ENCODE assay signal across 16 mouse cellular contexts in the genomic region with DNA sequence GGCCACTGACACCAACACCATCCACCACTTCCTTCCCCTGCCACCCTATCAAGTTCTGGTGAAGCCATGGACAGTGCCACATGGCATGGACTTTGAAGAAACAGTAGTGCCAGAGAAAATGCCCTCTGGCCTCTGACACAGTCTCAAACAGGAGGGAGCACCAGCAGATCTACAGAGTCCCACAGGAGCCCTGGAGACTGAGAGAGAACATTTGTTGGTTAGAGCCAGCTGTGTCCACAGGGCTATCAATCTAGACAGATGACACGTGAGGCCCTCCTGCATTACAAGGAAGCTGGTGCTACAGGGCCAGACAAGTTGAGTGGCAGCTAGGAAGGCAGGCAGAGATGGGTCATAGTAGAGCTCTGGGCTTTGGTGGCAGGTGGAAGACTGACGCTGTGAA. TPM values are rescaled to one million over a fixed set of nuclear protein-coding genes. Genes with fewer than 3 reads are reported as not detected.
A peak's percentile ranks its signal among the peaks of the same experiment; 100 is the strongest.
DNase-seq lines count a peak whose midpoint lies in the region; ATAC-seq and TF ChIP-seq lines count a peak whose summit lies in the region.
"Had no signal": no experiment of that assay in that cellular context is flagged by ENCODE, and none has a peak within 500 bp of the region (broad histone marks: within the 10 kb centered on the region; RNA-seq: fewer than 3 reads in every experiment).

No protein-coding gene starts in this region.

- no peaks in the 10 kb centered on the region for H3K36me3 ChIP-seq in heart, embryonic 16.5 days (ENCODE audit: control insufficient read depth, insufficient read depth)
- H3K36me3 ChIP-seq in heart, embryonic 11.5 days (ENCODE audit: control insufficient read depth, insufficient read depth, low read length): peaks cover 13% of the 10 kb centered on the region; the same call in 1 of the 2 replicates
- peaks cover 2% of the 10 kb centered on the region; the same call in 1 of the 2 replicates for H3K36me3 ChIP-seq in intestine, embryonic 16.5 days (ENCODE audit: control insufficient read depth, insufficient read depth, low read length)
- peaks cover 4% of the 10 kb centered on the region for H3K36me3 ChIP-seq in myocyte (ENCODE audit: control insufficient read depth, insufficient read depth)

- no peak for DNase-seq in ovary, postnatal 36 days (ENCODE audit: low spot score)
- DNase-seq: cerebellum, adult 11-12 months; heart, adult 11 months had no signal

- peaks cover 77% of the 10 kb centered on the region for H3K79me2 ChIP-seq in myocyte (ENCODE audit: control insufficient read depth, insufficient read depth)

- no peak for ATAC-seq in heart, embryonic 16.5 days (replicated peaks; ENCODE audit: extremely low read depth, insufficient read depth, low FRiP score)
- ATAC-seq in heart, embryonic 11.5 days (replicated peaks; ENCODE audit: insufficient number of reproducible peaks, low FRiP score, low TSS enrichment): no peak
- peak; percentile 60 for ATAC-seq in common myeloid progenitor, adult 5-6 weeks (replicated peaks; ENCODE audit: low read depth, poor library complexity, severe bottlenecking)
- peak; percentile 75 for ATAC-seq in intestine, embryonic 16.5 days
- ATAC-seq in megakaryocyte progenitor cell, adult 5-6 weeks (replicated peaks; ENCODE audit: poor library complexity): no peak; the same call in 1 of the 2 replicates
- ATAC-seq: lung, postnatal 0 days had no signal

- no peak overlapping the region for H3K4me2 ChIP-seq in heart, embryonic 16.5 days (ENCODE audit: low read depth, low read length)
- H3K4me2 ChIP-seq in heart, embryonic 11.5 days: no peak overlapping the region
- H3K4me2 ChIP-seq in intestine, embryonic 16.5 days (ENCODE audit: low read depth, low read length): no peak overlapping the region
- no peak overlapping the region for H3K4me2 ChIP-seq in myocyte (ENCODE audit: low read depth)
- H3K4me2 ChIP-seq: embryonic facial prominence, embryonic 15.5 days; forebrain, embryonic 12.5 days; limb, embryonic 12.5 days; midbrain, embryonic 11.5 days had no signal

- H3K9me3 ChIP-seq in heart, embryonic 16.5 days (replicated peaks; ENCODE audit: control insufficient read depth, low read length): no peaks in the 10 kb centered on the region
- no peaks in the 10 kb centered on the region for H3K9me3 ChIP-seq in heart, embryonic 11.5 days (replicated peaks; ENCODE audit: control insufficient read depth, low read length)
- H3K9me3 ChIP-seq in intestine, embryonic 16.5 days (ENCODE audit: control insufficient read depth, low read length): no peaks in the 10 kb centered on the region
- H3K9me3 ChIP-seq: embryonic facial prominence, embryonic 15.5 days; forebrain, embryonic 12.5 days; limb, embryonic 12.5 days had no signal

- peak overlapping the region; percentile 28; the same call in 1 of the 2 replicates for H3K9ac ChIP-seq in heart, embryonic 16.5 days (ENCODE audit: low read length)
- no peak overlapping the region for H3K9ac ChIP-seq in heart, embryonic 11.5 days (ENCODE audit: low read depth, low read length)
- H3K9ac ChIP-seq in intestine, embryonic 16.5 days (ENCODE audit: low read depth, low read length): peak overlapping the region; percentile 12; the same call in 1 of the 2 replicates
- H3K9ac ChIP-seq: embryonic facial prominence, embryonic 15.5 days; forebrain, embryonic 12.5 days; limb, embryonic 12.5 days had no signal

- 39% methylated on average over 2 of the region's 2 CpGs for WGBS in heart, embryonic 16.5 days
- WGBS in heart, embryonic 11.5 days (ENCODE audit: insufficient replicate concordance): 52% methylated on average over 2 of the region's 2 CpGs
- WGBS in intestine, embryonic 16.5 days: 48% methylated on average over 2 of the region's 2 CpGs

- TF ChIP-seq POLR2A in myocyte (IDR thresholded peaks at IDR 0.05; ENCODE audit: insufficient read length, low read depth): no peak

- no peak overlapping the region for H3K27ac ChIP-seq in heart, embryonic 16.5 days (ENCODE audit: low read length)
- no peak overlapping the region for H3K27ac ChIP-seq in heart, embryonic 11.5 days (ENCODE audit: low read depth, low read length)
- H3K27ac ChIP-seq in intestine, embryonic 16.5 days (ENCODE audit: low read length): peak overlapping the region; percentile 35
- H3K27ac ChIP-seq: embryonic facial prominence, embryonic 15.5 days; forebrain, embryonic 12.5 days; left cerebral cortex, adult 2 months; limb, embryonic 12.5 days had no signal

- H3K4me3 ChIP-seq in heart, embryonic 16.5 days (ENCODE audit: low read length): no peak overlapping the region
- no peak overlapping the region for H3K4me3 ChIP-seq in heart, embryonic 11.5 days (ENCODE audit: low read depth, low read length)
- no peak overlapping the region for H3K4me3 ChIP-seq in intestine, embryonic 16.5 days (ENCODE audit: low read length)
- no peak overlapping the region for H3K4me3 ChIP-seq in myocyte
- H3K4me3 ChIP-seq: embryonic facial prominence, embryonic 15.5 days; forebrain, embryonic 12.5 days; left cerebral cortex, adult 2 months; limb, embryonic 12.5 days had no signal

- H3K4me1 ChIP-seq in heart, embryonic 16.5 days (ENCODE audit: control insufficient read depth, insufficient read depth, low read length): peaks cover 18% of the 10 kb centered on the region
- H3K4me1 ChIP-seq in heart, embryonic 11.5 days (ENCODE audit: control insufficient read depth, insufficient read depth, low read length): peaks cover 12% of the 10 kb centered on the region
- H3K4me1 ChIP-seq in intestine, embryonic 16.5 days (ENCODE audit: control insufficient read depth, insufficient read depth, low read length): peaks cover 35% of the 10 kb centered on the region

- no peaks in the 10 kb centered on the region for H3K27me3 ChIP-seq in heart, embryonic 16.5 days (ENCODE audit: control insufficient read depth, insufficient read depth, low read length)
- no peaks in the 10 kb centered on the region for H3K27me3 ChIP-seq in heart, embryonic 11.5 days (ENCODE audit: control insufficient read depth, insufficient read depth, low read length)
- H3K27me3 ChIP-seq in intestine, embryonic 16.5 days (replicated peaks; ENCODE audit: control insufficient read depth, insufficient read depth, low read length): no peaks in the 10 kb centered on the region
- no peaks in the 10 kb centered on the region for H3K27me3 ChIP-seq in myocyte (ENCODE audit: control insufficient read depth, insufficient read depth, insufficient read length)
- H3K27me3 ChIP-seq: embryonic facial prominence, embryonic 15.5 days; forebrain, embryonic 12.5 days; limb, embryonic 12.5 days had no signal

- H3ac ChIP-seq in myocyte (ENCODE audit: control insufficient read depth, insufficient read length): no peak overlapping the region

TF ChIP-seq in myocyte, 11 proteins besides CTCF, POLR2A, EP300 and RAD21 (continues in another document):
- TF ChIP-seq MYOG (IDR thresholded peaks at IDR 0.05; ENCODE audit: control insufficient read depth in 1 of 3, insufficient read depth in 1 of 3, insufficient read length in 2 of 3, low read depth in 2 of 3) (peak in 2 of 3 experiments; percentile 40 to 61), MYOD1 (IDR thresholded peaks at IDR 0.05; ENCODE audit: control insufficient read depth in 1 of 3, insufficient read length in 2 of 3, low read depth in 2 of 3) (peak in 1 of 3 experiments; percentile 44)

RNA-seq across cellular contexts. Expression of gene Ppp1r37, which starts 10.4 kb away (rescaled TPM):
- 18.2 and 21.1 TPM in 2 replicates for polyA plus RNA-seq in heart, embryonic 16.5 days (2015; fragmentation: Nextera tagmentation; extraction: Ambion mirVana)
- polyA plus RNA-seq in heart, embryonic 11.5 days (2014; fragmentation: Nextera tagmentation; extraction: Ambion mirVana): 2.3 and 5.2 TPM in 2 replicates
- total RNA-seq in common myeloid progenitor, adult 5-6 weeks (2017): 10.5 and 14.9 TPM in 2 replicates
- 15.5 and 18.6 TPM in 2 replicates for polyA plus RNA-seq in intestine, embryonic 16.5 days (2015; fragmentation: Nextera tagmentation; extraction: Ambion mirVana)
- 48.4 TPM for polyA plus RNA-seq in myocyte (2012; fragmentation: generic; extraction: Trizol)
- 11.0 and 11.7 TPM in 2 replicates for total RNA-seq in megakaryocyte progenitor cell, adult 5-6 weeks (2015)
- 13.4 and 18.1 TPM in 2 replicates for total RNA-seq in megakaryocyte progenitor cell, adult 5-6 weeks (2017)

RNA-seq across cellular contexts. Expression of gene Zfp296, which starts 24.6 kb away (rescaled TPM):
- polyA plus RNA-seq in heart, embryonic 16.5 days (2015; fragmentation: Nextera tagmentation; extraction: Ambion mirVana): 0.24 and 0.66 TPM in 2 replicates
- 0.30 TPM in 1 of 2 replicates, not detected in the other for polyA plus RNA-seq in heart, embryonic 11.5 days (2014; fragmentation: Nextera tagmentation; extraction: Ambion mirVana)
- 2.6 and 6.3 TPM in 2 replicates for total RNA-seq in common myeloid progenitor, adult 5-6 weeks (2017)
- polyA plus RNA-seq in intestine, embryonic 16.5 days (2015; fragmentation: Nextera tagmentation; extraction: Ambion mirVana): 0.42 and 0.64 TPM in 2 replicates
- 1.5 TPM for polyA plus RNA-seq in myocyte (2012; fragmentation: generic; extraction: Trizol)
- 5.9 and 6.8 TPM in 2 replicates for total RNA-seq in megakaryocyte progenitor cell, adult 5-6 weeks (2015)
- 2.8 and 4.4 TPM in 2 replicates for total RNA-seq in megakaryocyte progenitor cell, adult 5-6 weeks (2017)

RNA-seq across cellular contexts. Expression of gene Gemin7, which starts 25.0 kb away (rescaled TPM):
- 125 and 127 TPM in 2 replicates for polyA plus RNA-seq in heart, embryonic 16.5 days (2015; fragmentation: Nextera tagmentation; extraction: Ambion mirVana)
- 141 and 157 TPM in 2 replicates for polyA plus RNA-seq in heart, embryonic 11.5 days (2014; fragmentation: Nextera tagmentation; extraction: Ambion mirVana)
- 41.0 and 56.4 TPM in 2 replicates for total RNA-seq in common myeloid progenitor, adult 5-6 weeks (2017)
- polyA plus RNA-seq in intestine, embryonic 16.5 days (2015; fragmentation: Nextera tagmentation; extraction: Ambion mirVana): 132 and 137 TPM in 2 replicates
- polyA plus RNA-seq in myocyte (2012; fragmentation: generic; extraction: Trizol): 89.8 TPM
- 65.5 and 73.4 TPM in 2 replicates for total RNA-seq in megakaryocyte progenitor cell, adult 5-6 weeks (2015)
- 33.5 and 36.9 TPM in 2 replicates for total RNA-seq in megakaryocyte progenitor cell, adult 5-6 weeks (2017)

RNA-seq across cellular contexts. Expression of gene Nkpd1, which starts 34.8 kb away (rescaled TPM):
- polyA plus RNA-seq in heart, embryonic 16.5 days (2015; fragmentation: Nextera tagmentation; extraction: Ambion mirVana): 0.14 TPM in 1 of 2 replicates, not detected in the other
- 0.15 TPM in 1 of 2 replicates, not detected in the other for polyA plus RNA-seq in heart, embryonic 11.5 days (2014; fragmentation: Nextera tagmentation; extraction: Ambion mirVana)
- 0.27 and 0.68 TPM in 2 replicates for total RNA-seq in common myeloid progenitor, adult 5-6 weeks (2017)
- 0.06 and 0.07 TPM in 2 replicates for polyA plus RNA-seq in intestine, embryonic 16.5 days (2015; fragmentation: Nextera tagmentation; extraction: Ambion mirVana)
- 0.06 TPM for polyA plus RNA-seq in myocyte (2012; fragmentation: generic; extraction: Trizol)
- total RNA-seq in megakaryocyte progenitor cell, adult 5-6 weeks (2015): not detected in 2 replicates
- 0.17 and 0.34 TPM in 2 replicates for total RNA-seq in megakaryocyte progenitor cell, adult 5-6 weeks (2017)
- total RNA-seq: heart, postnatal 25 days had no signal
- polyA plus RNA-seq: forebrain, embryonic 12.5 days; midbrain, embryonic 11.5 days had no signal

RNA-seq across cellular contexts. Expression of gene Trappc6a, which starts 44.2 kb away (rescaled TPM):
- polyA plus RNA-seq in heart, embryonic 16.5 days (2015; fragmentation: Nextera tagmentation; extraction: Ambion mirVana): 73.2 and 83.4 TPM in 2 replicates
- polyA plus RNA-seq in heart, embryonic 11.5 days (2014; fragmentation: Nextera tagmentation; extraction: Ambion mirVana): 77.0 and 79.0 TPM in 2 replicates
- total RNA-seq in common myeloid progenitor, adult 5-6 weeks (2017): 33.6 and 43.7 TPM in 2 replicates
- polyA plus RNA-seq in intestine, embryonic 16.5 days (2015; fragmentation: Nextera tagmentation; extraction: Ambion mirVana): 147 and 159 TPM in 2 replicates
- 57.3 TPM for polyA plus RNA-seq in myocyte (2012; fragmentation: generic; extraction: Trizol)
- total RNA-seq in megakaryocyte progenitor cell, adult 5-6 weeks (2015): 55.2 and 58.3 TPM in 2 replicates
- total RNA-seq in megakaryocyte progenitor cell, adult 5-6 weeks (2017): 26.1 and 39.5 TPM in 2 replicates

Comparison
In these comparisons a context has a peak if more than half of its experiments do, and no peak if none do; other contexts are left out.
1. ATAC-seq: peak in common myeloid progenitor, adult 5-6 weeks (single experiment) and intestine, embryonic 16.5 days (single experiment); none in heart, embryonic 16.5 days (single experiment), heart, embryonic 11.5 days (single experiment) and megakaryocyte progenitor cell, adult 5-6 weeks (single experiment).